Mouse (Mus musculus) ovary, postnatal 14 days (tissue): Measurements from ENCODE around the gene Scn3b.

Source experiments
- DNase-seq: peaks from one replicate; pipeline ENCODE4 v3.0.0; 2022; ENCODE audit warnings: low spot score

Gene Scn3b

GRCm38 (mm10) chr9:40339578-40339977 is 70.6 kb downstream of the Scn3b start:
- no peak for DNase-seq
